Mouse (Mus musculus) gastrocnemius, adult 18-20 months (tissue): ENCODE measurements around the gene 1300017J02Rik. TPM values are rescaled to one million over a fixed set of nuclear protein-coding genes. Genes with fewer than 3 reads are reported as not detected.

Source experiments
- DNase-seq: peaks from one replicate; pipeline ENCODE4 v3.0.0; 2021; ENCODE audit warnings: low spot score
- total RNA-seq, 2 experiments: library from RNA; stranded (reverse); gene quantifications; 2 replicates each; pipeline ENCODE4 v1.2.3; 2021

Gene 1300017J02Rik
- total RNA-seq, 2 experiments from 2014 or later, result not detected

DNA sequence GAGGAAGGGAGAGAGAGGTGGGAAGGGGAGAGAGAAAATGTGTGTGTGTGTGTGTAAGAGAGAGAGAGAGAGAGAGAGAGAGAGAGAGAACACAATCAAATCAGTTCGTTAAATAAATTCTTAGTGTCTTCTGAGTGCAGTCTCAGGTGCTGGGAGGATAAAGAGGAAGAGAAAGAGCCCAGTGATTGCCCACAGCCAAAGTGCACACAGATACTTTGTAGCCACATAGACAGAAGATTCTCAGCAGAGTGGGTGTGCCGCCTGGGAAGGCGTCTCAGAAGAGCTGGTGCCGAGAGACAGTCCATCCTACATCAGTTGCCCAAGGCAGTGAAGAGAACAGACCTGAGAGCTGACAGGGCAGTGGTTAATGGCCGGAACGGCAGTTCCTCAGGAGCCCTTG lies 90.6 kb downstream of the 1300017J02Rik start:
- no peak for DNase-seq

GRCm38 (mm10) chr9:103213631-103214030 lies 91.3 kb downstream of the 1300017J02Rik start:
- peak; percentile 30 for DNase-seq

DNA sequence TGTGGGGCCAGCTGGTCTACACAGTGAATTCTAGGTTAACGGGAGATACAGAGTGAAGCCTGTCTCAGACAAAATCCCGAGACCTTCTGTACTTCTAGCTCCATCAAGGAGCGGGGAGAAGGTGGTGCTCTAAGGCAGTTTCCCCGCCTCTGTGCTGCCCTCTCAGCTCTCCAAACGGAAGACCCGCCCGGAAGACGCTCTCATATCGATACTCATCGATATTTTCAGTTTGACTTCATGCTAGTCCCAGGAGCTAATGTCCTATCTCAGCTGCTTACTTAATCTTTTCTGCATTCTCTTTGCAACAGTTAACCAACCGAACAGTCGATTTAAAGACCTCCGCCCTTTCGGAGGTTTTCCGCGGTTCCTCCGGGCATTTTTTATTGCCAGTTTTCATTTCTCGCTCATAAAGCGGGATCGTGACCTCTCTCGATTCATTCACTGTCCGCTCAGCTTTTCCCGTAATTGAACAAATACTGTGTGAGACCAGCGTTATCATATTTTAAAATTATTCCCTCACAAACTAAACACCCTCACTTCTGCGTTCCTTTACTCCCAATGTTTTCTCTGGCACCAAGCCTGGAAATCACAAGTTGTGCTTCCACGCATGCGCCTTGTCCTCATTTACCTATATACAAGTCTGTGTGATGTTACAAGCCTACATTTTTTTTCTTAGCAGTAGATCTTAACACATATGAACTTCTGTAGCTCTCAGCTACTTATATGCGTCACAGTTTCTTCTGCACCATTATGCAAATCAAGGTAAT lies 92.0 kb downstream of the 1300017J02Rik start:
- DNase-seq, result no peak

GRCm38 (mm10) chr9:103208802-103209423 lies 96.0 kb downstream of the 1300017J02Rik start:
- no peak for DNase-seq

- peak; percentile 59 for DNase-seq
Observed at GRCm38 (mm10) chr9:103207846-103208245, 97.0 kb downstream of the 1300017J02Rik start.

GRCm38 (mm10) chr9:103205786-103206185 lies 99.1 kb downstream of the 1300017J02Rik start:
- DNase-seq, result no peak

GRCm38 (mm10) chr9:103201561-103202260 lies 103.2 kb downstream of the 1300017J02Rik start, which contains the start of gene Srprb:
TSS of gene Srprb (minus strand) at chr9:103202137.
- peak; percentile 95 for DNase-seq

Other genes starting within 250 kb of the 1300017J02Rik start
- gene Rab6b, start 193.3 kb downstream of the 1300017J02Rik start, total RNA-seq, result 1 to 10 TPM in 1 of 2 experiments, under 1 TPM in 1; 0.64 to 1.2 TPM
- 10 to 100 TPM; 16.2 to 17.2 TPM for gene Srprb, start 102.9 kb downstream of the 1300017J02Rik start, total RNA-seq
- 1 to 10 TPM; 2.7 to 3.9 TPM for gene Gm20425, start 74.8 kb downstream of the 1300017J02Rik start, total RNA-seq
- gene Trf, start 74.6 kb downstream of the 1300017J02Rik start, total RNA-seq, result 10 to 100 TPM; 18.2 to 29.2 TPM
- 1 to 10 TPM; 6.6 to 6.9 TPM for gene Topbp1, start 133 bp upstream of the 1300017J02Rik start, total RNA-seq
- gene Cdv3, start 60.8 kb upstream of the 1300017J02Rik start, total RNA-seq, result 100 to 1,000 TPM; 205 to 250 TPM
- gene Bfsp2, start 175.3 kb upstream of the 1300017J02Rik start, total RNA-seq, result under 1 TPM; 0.41 to 0.71 TPM